Mouse (Mus musculus) E14TG2a.4 (cell line): ENCODE data around the gene Fam50b.

Source experiments
- CTCF ChIP-seq: conservative IDR thresholded peaks from 2 replicates; pipeline ENCODE4 v1.5.1; 2014; ENCODE audit warnings: low read length
- NANOG ChIP-seq: IDR thresholded peaks from 2 replicates; pipeline ENCODE4 v1.6.1; 2014; ENCODE audit warnings: borderline replicate concordance, low read length, mixed read lengths

DNA sequence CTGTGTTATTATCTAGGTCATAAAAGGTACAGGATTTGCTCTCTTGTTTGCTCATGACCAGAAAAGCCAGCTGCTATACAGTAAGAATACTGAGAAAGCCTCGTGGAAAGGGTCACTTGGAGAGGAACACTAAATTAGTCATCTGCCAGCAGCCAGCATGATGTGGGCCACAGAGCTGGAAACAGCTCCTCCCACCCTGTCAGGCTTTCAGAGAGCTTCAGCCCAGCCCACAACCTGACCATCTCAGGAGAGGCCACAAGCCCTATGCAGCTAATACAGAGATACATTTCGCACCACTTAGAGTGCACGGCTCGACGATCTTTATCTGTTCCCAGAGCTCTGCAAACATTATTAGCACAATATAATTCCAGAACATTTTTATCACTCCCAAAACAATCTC is 27.5 kb downstream of the Fam50b start:
- TF ChIP-seq CTCF (no peak), NANOG (no peak)
